ENCODE assay signal across 27 mouse cellular contexts in genomic region chr10:61231756-61232155, GRCm38 (mm10). TPM values are rescaled to one million over a fixed set of nuclear protein-coding genes. Genes with fewer than 3 reads are reported as not detected.
DNase-seq lines count a peak whose midpoint lies in the region; ATAC-seq and TF ChIP-seq lines count a peak whose summit lies in the region.
"Had no signal": no experiment of that assay in that cellular context is flagged by ENCODE, and none has a peak within 500 bp of the region (broad histone marks: within the 10 kb centered on the region; RNA-seq: fewer than 3 reads in every experiment).

No protein-coding gene starts in this region.

- H3K4me2 ChIP-seq in forebrain, embryonic 16.5 days (ENCODE audit: low read length), result no peak overlapping the region
- H3K4me2 ChIP-seq: embryonic facial prominence, embryonic 12.5 days; embryonic facial prominence, embryonic 15.5 days; heart, embryonic 13.5 days; hindbrain, embryonic 14.5 days had no signal

- H3K27ac ChIP-seq in thymus, adult 2 months (ENCODE audit: control insufficient read depth, insufficient read depth, low read length), result peak overlapping the region; percentile 87
- no peak overlapping the region for H3K27ac ChIP-seq in forebrain, embryonic 16.5 days (ENCODE audit: low read length)
- H3K27ac ChIP-seq: embryonic facial prominence, embryonic 12.5 days; embryonic facial prominence, embryonic 15.5 days; heart, adult 2 months; heart, embryonic 10.5 days; heart, embryonic 13.5 days; hindbrain, embryonic 14.5 days; hindbrain, postnatal 0 days had no signal

- H3K4me1 ChIP-seq in thymus, adult 2 months (replicated peaks; ENCODE audit: control insufficient read depth, insufficient read depth, low read length), result peaks cover 48% of the 10 kb centered on the region
- H3K4me1 ChIP-seq in forebrain, embryonic 16.5 days (replicated peaks; ENCODE audit: control insufficient read depth, insufficient read depth, low read length), result no peaks in the 10 kb centered on the region
- H3K4me1 ChIP-seq: embryonic facial prominence, embryonic 12.5 days had no signal

- no peak for TF ChIP-seq CTCF in thymus, adult 2 months (IDR thresholded peaks at IDR 0.05; ENCODE audit: borderline replicate concordance, control insufficient read depth, extremely low read depth, insufficient read depth, low read length, poor library complexity)

- no peaks in the 10 kb centered on the region for H3K36me3 ChIP-seq in thymus, adult 2 months (ENCODE audit: control insufficient read depth, insufficient read depth, low read length)
- H3K36me3 ChIP-seq in forebrain, embryonic 16.5 days (ENCODE audit: control insufficient read depth, insufficient read depth), result no peaks in the 10 kb centered on the region
- H3K36me3 ChIP-seq: embryonic facial prominence, embryonic 12.5 days; embryonic facial prominence, embryonic 15.5 days; heart, embryonic 10.5 days; heart, embryonic 13.5 days had no signal

- no peak overlapping the region for H3K9ac ChIP-seq in forebrain, embryonic 16.5 days (replicated peaks; ENCODE audit: low read depth, low read length)
- H3K9ac ChIP-seq: embryonic facial prominence, embryonic 12.5 days; embryonic facial prominence, embryonic 15.5 days; heart, embryonic 13.5 days; hindbrain, embryonic 14.5 days had no signal

- no peak for TF ChIP-seq POLR2A in thymus, adult 2 months (IDR thresholded peaks at IDR 0.05; ENCODE audit: control insufficient read depth, extremely low read depth, insufficient read depth, low read length, poor library complexity)

- H3K9me3 ChIP-seq in forebrain, embryonic 16.5 days (ENCODE audit: control insufficient read depth, low read length), result no peaks in the 10 kb centered on the region
- H3K9me3 ChIP-seq: embryonic facial prominence, embryonic 12.5 days; embryonic facial prominence, embryonic 15.5 days; heart, embryonic 10.5 days; heart, embryonic 13.5 days had no signal

- WGBS in thymus, adult 2 months, result 88% methylated on average over 3 of the region's 3 CpGs
- 83% methylated on average over 3 of the region's 3 CpGs for WGBS in forebrain, embryonic 16.5 days

- no peaks in the 10 kb centered on the region for H3K27me3 ChIP-seq in thymus, adult 2 months (ENCODE audit: control insufficient read depth, insufficient read depth, low read length)
- no peaks in the 10 kb centered on the region for H3K27me3 ChIP-seq in forebrain, embryonic 16.5 days (replicated peaks; ENCODE audit: control insufficient read depth, insufficient read depth, low read length)
- H3K27me3 ChIP-seq: embryonic facial prominence, embryonic 12.5 days; embryonic facial prominence, embryonic 15.5 days had no signal

- no peak for DNase-seq in thymus, adult 2 months
- DNase-seq in thymus, postnatal 4 days, result no peak
- peak; percentile 57 for DNase-seq in CD4-positive helper T cell, adult 2 months (ENCODE audit: low read depth, low spot score)
- no peak for DNase-seq in layer of hippocampus, adult 11-12 months (ENCODE audit: low spot score)
- DNase-seq: adrenal gland, adult 8-10 months; adrenal gland, postnatal 25 days; B cell, adult 2 months; cerebellum, adult 11 months; cerebellum, adult 2 months; cerebellum, adult 9-11 months; cerebellum, postnatal 25 days; gastrocnemius, postnatal 10 days; gastrocnemius, postnatal 36 days; heart, adult 2 months; heart, postnatal 14 days; heart, postnatal 4 days had no signal

- peak; percentile 55 for ATAC-seq in CD4-positive, CD25-positive, alpha-beta regulatory T cell, adult 4 months
- ATAC-seq in inflammation-experienced regulatory T-cells, adult 6 months, result peak; percentile 42
- no peak for ATAC-seq in forebrain, embryonic 16.5 days
- ATAC-seq: activated CD4-positive, CD25-positive, alpha-beta regulatory T cell, adult 4 months; forebrain, embryonic 14.5 days; hindbrain, postnatal 0 days had no signal

- no peak overlapping the region for H3K4me3 ChIP-seq in thymus, adult 2 months (ENCODE audit: control insufficient read depth, insufficient read depth, low read length)
- no peak overlapping the region for H3K4me3 ChIP-seq in forebrain, embryonic 16.5 days (replicated peaks; ENCODE audit: low read length)
- H3K4me3 ChIP-seq: embryonic facial prominence, embryonic 12.5 days; embryonic facial prominence, embryonic 15.5 days; heart, adult 2 months; heart, embryonic 10.5 days; heart, embryonic 13.5 days had no signal

RNA-seq across cellular contexts. Expression of gene Adamts14, which starts 41.5 kb away (rescaled TPM):
- 2.7 and 3.3 TPM in 2 replicates for polyA plus RNA-seq in thymus, adult 2 months (2012; rRNA removed)
- under 1 TPM in 1 of 2 experiments, not detected in 1; 0.11 TPM for polyA plus RNA-seq in CD4-positive, CD25-positive, alpha-beta regulatory T cell, adult 4 months (2017; shearing (Covaris generic))
- polyA plus RNA-seq in inflammation-experienced regulatory T-cells, adult 6 months (2017; shearing (Covaris generic)), result not detected
- polyA plus RNA-seq in forebrain, embryonic 16.5 days (2015; fragmentation: Nextera tagmentation; extraction: Ambion mirVana), result 0.10 and 0.27 TPM in 2 replicates
- polyA plus RNA-seq: activated CD4-positive, CD25-positive, alpha-beta regulatory T cell, adult 4 months had no signal
